Mouse (Mus musculus): Measurements from ENCODE around the gene Zfp57.

DNA sequence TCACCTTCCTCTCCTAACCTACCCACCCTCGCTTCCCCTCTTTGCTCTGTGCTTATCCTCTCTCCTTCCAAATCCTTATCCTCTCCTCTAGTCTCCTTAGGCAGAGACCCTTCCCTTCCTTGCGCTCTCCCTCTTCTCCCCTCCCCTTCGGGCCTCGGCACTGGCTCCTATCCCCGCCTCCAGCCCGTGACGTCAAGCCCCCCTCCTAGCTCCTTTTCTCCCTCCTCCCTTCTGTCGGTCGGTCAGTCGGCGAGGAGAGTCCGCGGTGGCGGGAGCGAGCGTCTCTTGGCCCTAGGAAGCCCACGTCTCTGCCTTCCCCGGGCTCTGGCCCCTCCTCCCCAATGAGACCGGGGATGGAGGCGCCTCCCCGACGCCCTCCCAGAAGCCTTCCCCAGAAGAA lies 49.4 kb downstream of the Zfp57 start:
- TF ChIP-seq CTCF (IDR thresholded peaks at IDR 0.05; ENCODE audit: low read depth) (no peak), EP300 (IDR thresholded peaks at IDR 0.05; ENCODE audit: low read depth) (no peak)

Data from liver, postnatal 0 days (tissue).